Mouse (Mus musculus) thymus, postnatal 14 days (tissue): ENCODE measurements around the gene Gm20441.

Experiments used
- DNase-seq: peaks from one replicate; pipeline ENCODE4 v3.0.0; 2021

Gene Gm20441

GRCm38 (mm10) chr10:75780769-75781578 lies at the start of gene Gm20441, which contains the start of gene Gstt3:
Gm20441 (minus strand) TSS chr10:75780954.
Gstt3 (minus strand) TSS chr10:75781414.
- DNase-seq: peak; percentile 28

GRCm38 (mm10) chr10:75830275-75830670 lies 49.5 kb upstream of the Gm20441 start:
- no peak for DNase-seq

- no peak for DNase-seq
These were observed 48.9 kb upstream of the Gm20441 start for GRCm38 (mm10) chr10:75829529-75830274.

- no peak for DNase-seq
These were observed 47.8 kb upstream of the Gm20441 start for GRCm38 (mm10) chr10:75828500-75828931.

- DNase-seq: no peak
These were observed 47.1 kb upstream of the Gm20441 start for GRCm38 (mm10) chr10:75827668-75828360.

- DNase-seq: no peak
These were observed 43.8 kb upstream of the Gm20441 start for GRCm38 (mm10) chr10:75824530-75824929.

- no peak for DNase-seq
These were observed 43.0 kb upstream of the Gm20441 start for GRCm38 (mm10) chr10:75823782-75824181.

GRCm38 (mm10) chr10:75822443-75822842 lies 41.7 kb upstream of the Gm20441 start, which contains the start of gene Gstt4:
Gstt4 (minus strand) TSS chr10:75822543.
- no peak for DNase-seq

- no peak for DNase-seq
These were observed 39.1 kb upstream of the Gm20441 start for GRCm38 (mm10) chr10:75819882-75820281.

- DNase-seq: no peak
These were observed 37.9 kb upstream of the Gm20441 start for GRCm38 (mm10) chr10:75818641-75819040.

GRCm38 (mm10) chr10:75804217-75804616 lies 23.5 kb upstream of the Gm20441 start:
- DNase-seq: no peak

GRCm38 (mm10) chr10:75798176-75798696 lies 17.5 kb upstream of the Gm20441 start, which contains the start of gene Gstt1:
Gstt1 (minus strand) TSS chr10:75798584.
- no peak for DNase-seq

GRCm38 (mm10) chr10:75797619-75798175 lies 16.9 kb upstream of the Gm20441 start:
- DNase-seq: peak; percentile 20

- no peak for DNase-seq
These were observed 16.2 kb upstream of the Gm20441 start for GRCm38 (mm10) chr10:75796731-75797516.

GRCm38 (mm10) chr10:75794880-75795279 lies 14.1 kb upstream of the Gm20441 start:
- DNase-seq: no peak

- peak; percentile 51 for DNase-seq
These were observed 10.0 kb upstream of the Gm20441 start for GRCm38 (mm10) chr10:75790773-75791172.

GRCm38 (mm10) chr10:75789841-75790240 lies 9.1 kb upstream of the Gm20441 start:
- no peak for DNase-seq

- no peak for DNase-seq
These were observed 8.5 kb upstream of the Gm20441 start for GRCm38 (mm10) chr10:75789081-75789735.

GRCm38 (mm10) chr10:75788277-75788676 lies 7.5 kb upstream of the Gm20441 start:
- no peak for DNase-seq

- DNase-seq: no peak
These were observed 4.7 kb upstream of the Gm20441 start for GRCm38 (mm10) chr10:75785442-75785841.
